Mouse (Mus musculus) A20 (cell line): ENCODE results near the gene Npr3.
A peak's percentile ranks its signal among the peaks of the same experiment; 100 is the strongest.

ENCODE experiments used
- DNase-seq: peaks from one replicate; pipeline ENCODE4 v3.0.0-alpha.2; 2011; ENCODE audit warnings: low read depth, low spot score

Npr3 gene

DNA sequence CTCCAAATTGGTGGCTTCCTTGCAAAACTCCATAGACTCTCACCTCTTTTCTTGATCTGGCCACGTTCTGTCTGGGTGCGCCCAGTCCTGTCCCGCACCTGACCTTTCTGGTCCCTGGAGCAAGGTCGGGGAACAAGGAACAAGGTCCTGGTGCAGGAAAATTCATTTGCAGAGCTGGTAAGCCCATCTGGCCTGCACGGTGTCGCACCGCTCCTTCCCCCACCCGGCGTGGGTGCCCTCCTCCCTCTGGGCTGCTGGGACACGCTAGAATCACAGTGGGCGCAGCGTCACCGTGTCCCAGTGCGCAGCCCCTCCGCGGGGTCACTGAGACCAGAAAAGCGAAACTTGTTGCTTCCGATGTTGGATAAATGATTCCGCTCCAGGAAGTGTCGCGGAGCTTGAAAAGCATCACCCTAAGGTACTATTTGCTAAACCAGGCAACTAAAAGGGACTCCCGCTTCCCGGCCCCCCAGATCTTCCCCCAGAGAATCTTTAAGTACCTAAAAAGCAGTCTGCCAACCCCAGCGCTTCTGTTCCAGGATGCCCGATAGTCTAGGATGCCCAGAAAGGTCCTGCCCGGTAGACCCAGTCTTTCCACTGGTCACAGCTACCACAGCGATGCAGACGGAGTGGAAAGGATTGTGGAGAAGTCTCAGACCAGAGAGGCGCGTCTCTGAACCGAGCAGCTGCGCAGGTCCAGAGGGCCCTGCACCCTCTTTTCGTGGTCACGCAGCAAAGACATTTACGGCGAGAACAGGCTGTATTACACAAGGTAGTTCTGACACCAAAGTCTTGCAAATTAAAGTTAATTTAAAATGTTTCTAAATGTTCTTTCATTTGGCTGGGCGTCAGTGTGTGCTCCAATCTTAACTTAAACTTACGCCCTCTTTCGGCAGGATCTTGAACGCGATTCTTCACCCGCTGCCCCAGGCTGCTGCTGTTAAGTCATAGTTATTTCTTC, at the start of gene Npr3:
TSS of gene Npr3 (minus strand) at position 717 of the 961 bp plus-strand sequence.
- DNase-seq: no peak

- DNase-seq: no peak
Observed at GRCm38 (mm10) chr15:11956129-11956528, 49.0 kb upstream of the Npr3 start.

- DNase-seq: no peak
Observed at GRCm38 (mm10) chr15:11954190-11954589, 47.1 kb upstream of the Npr3 start.

- DNase-seq: no peak
Observed at GRCm38 (mm10) chr15:11952159-11952558, 45.1 kb upstream of the Npr3 start.

DNA sequence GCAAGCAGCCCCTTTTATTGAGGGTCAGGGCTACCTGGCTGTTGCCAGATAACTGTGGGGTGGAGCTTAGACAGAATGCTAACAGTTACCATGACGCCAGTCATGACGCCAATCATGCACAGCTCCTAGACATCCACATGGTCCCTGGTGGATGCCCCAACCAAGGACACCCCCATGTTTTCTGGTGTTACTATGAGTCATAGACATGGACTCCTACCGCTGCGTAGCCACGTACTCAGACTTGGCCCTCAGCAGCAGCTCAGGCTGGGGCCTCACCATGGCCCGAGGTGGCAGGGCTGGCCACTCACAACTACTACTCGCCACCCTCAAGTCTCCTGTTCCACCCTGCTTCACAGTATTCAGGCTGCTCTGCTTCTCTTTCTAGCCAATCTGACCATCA, 44.1 kb upstream of the Npr3 start:
- DNase-seq: no peak

DNA sequence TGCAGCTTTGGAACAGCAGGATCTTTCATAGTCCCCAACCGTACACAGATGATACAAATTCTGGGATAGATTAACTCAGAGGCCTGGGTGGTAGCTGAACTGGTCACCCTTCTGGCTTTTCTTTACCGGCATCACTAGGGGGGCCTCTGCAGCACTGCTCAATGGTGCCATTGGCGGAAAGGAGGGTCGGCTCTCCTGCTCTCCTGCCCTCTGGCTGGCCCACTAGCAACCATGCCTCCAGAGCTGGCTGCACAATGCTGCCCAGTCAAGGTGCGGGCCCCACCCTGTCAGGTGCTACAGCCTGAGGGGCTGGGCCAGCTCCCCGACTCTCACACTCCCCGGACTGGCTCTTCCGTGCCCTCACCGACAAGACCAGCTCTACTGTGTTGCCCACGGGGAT, 43.1 kb upstream of the Npr3 start:
- DNase-seq: no peak

DNA sequence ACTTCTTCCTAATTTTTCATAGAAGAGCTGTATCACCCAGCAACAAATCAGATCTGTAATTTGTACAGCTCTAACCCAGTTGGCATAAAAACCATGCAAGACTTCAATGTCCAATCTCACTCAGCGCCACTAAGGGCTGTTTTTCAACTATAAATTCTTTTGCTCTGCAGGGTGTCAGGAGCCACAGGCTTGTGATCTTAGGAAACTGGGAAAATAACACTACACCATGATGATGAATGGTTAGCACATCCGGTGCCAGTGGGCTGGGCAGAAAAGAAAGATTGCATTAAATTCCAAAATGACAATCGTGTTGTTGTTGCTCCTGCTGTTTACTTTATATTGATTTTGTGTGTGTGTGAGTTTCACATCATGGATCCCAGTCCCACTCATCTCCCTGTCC, 42.4 kb upstream of the Npr3 start:
- DNase-seq: no peak

- no peak for DNase-seq
Observed at GRCm38 (mm10) chr15:11940855-11941254, 33.8 kb upstream of the Npr3 start.

DNA sequence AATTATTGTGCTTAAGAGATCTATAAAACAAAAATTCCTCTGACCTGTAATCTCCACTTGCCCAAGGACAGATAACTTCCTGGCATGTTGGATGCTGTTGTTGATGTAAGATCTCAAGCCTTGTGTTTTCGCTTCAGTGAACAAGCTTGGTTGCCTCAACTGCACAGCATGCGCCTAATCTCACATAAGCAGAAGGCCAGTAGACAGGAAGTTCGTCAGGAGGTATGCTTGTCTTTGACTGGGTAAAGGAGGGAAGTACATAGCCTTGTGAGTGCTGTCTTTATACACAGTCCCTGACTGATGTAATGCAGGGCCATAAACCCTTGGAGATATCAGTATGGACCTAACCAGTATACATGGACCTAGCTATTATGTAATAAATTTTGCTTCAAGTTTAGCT, 20.7 kb upstream of the Npr3 start:
- no peak for DNase-seq

GRCm38 (mm10) chr15:11914101-11914500, 7.0 kb upstream of the Npr3 start:
- no peak for DNase-seq

DNA sequence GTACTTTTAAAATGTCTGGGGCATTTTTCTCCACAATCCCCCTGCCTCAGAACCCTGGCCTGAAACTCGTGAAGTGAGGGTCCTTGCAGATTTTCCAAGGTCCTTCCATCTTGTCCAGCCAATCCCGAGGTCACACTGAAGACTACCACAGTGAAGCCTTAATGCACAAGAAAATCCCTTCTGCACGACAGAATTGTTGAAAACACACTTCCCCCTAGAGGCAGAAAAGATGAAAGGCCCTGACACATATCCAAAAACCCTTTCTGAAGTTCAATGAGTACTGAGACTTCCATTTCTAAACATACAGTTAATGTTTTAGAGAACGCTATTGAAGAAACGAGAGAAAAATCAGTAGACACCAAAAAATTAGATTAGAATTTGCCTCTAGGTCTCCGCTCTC, 2.8 kb upstream of the Npr3 start:
- peak; percentile 12 for DNase-seq

- DNase-seq: no peak
Observed at GRCm38 (mm10) chr15:11908166-11908565, 1.1 kb upstream of the Npr3 start.

GRCm38 (mm10) chr15:11906021-11906570, 991 bp downstream of the Npr3 start:
- no peak for DNase-seq

DNA sequence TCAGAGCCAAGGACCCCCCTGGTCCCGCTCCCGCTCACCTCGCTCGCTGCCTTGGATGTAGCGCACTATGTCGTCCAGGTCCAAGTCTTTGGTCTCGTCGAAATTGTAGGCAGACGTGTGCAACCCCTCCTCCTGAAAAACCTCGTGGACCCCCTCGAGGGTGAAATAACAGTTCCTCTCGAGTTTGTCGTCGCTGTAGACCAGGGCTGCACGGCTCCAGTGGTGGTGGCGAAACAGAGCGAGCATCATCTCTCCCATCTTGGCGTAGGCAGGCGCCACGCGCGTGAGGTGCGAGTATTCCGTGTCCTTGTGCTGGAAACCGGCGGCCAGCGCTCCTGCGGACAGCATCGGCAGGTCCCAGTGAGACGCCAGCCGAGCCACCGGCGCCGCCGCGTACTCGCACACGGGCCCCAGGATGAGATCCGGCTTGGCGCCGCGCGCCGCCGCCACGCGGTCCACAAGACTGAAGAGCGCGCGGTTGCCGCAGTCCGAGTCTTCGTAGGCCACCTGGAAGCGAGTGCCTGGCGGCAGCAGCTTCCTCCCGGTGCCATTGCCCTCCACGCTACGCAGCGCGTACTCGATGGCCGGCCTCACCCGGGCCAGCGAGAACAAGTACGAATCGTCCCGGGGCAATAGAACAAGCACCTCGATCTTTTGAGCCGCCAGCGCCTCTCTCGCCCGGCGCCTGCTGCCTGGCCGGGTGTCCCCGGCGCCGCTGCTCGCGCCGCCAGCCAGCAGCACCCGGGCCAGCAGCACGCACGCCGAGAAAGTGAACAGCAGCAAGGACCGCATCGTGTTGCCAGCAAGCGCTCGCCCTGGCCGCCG, 2.0 kb downstream of the Npr3 start:
- no peak for DNase-seq

DNA sequence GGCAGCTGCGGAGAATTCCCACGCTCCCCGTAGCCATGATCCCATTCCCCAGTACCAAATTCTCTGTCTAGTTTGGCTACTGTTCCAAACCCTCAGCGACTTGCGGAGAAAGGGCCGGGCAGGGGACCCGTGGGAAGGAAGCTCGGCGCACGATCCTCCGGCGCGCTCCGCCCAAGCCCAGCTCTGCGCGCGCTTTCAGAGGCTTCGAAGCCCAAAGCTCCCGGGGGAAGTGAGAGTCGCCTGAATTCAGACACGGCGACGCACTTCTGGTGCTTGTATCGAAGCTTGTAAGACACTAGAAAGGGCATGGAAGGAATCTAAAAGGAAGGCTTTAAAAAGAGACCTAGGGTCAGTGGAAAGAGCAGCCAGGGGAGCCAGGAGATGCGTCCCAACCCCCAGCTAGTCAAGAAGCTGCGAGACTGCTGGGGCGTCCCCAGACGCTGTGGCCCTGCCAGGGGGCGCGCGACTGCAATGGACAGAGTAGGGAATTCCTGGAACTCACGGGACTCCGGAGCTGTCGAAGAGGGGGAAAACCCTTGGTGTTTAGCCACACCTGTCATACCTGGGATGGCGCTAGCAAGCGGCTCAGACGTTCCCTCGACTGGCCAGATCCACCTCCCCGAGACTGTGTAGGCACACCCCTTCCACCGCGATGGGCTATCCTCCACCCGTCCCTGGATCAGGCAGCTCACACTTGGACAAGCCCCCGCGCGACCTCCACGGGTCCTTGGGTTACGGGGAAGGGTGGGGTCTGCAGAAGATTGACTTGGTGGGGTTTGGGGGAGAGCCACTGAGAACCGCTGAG, 2.8 kb downstream of the Npr3 start:
- no peak for DNase-seq

- DNase-seq: no peak
Observed at GRCm38 (mm10) chr15:11903196-11904042, 3.7 kb downstream of the Npr3 start.

- DNase-seq: no peak
Observed at GRCm38 (mm10) chr15:11897617-11898016, 9.5 kb downstream of the Npr3 start.

DNA sequence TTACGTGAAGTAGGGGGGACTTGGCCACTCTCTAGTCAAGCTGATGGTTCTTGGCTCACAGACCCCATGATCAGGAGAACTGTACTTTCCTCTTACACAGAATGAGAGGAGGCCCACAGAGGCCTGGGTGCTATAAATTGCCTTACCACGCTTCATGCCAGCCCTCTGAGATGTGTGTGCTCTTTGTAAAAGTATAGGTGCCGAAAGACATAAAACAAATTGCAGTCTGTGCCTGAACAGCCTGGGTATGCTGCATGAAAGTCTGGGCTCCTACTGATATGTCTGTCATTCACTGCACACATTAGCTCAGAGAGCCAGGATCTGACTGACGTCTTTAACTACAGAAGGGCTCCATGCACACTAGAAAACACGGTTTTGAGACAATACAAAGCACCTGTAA, 9.9 kb downstream of the Npr3 start:
- no peak for DNase-seq

DNA sequence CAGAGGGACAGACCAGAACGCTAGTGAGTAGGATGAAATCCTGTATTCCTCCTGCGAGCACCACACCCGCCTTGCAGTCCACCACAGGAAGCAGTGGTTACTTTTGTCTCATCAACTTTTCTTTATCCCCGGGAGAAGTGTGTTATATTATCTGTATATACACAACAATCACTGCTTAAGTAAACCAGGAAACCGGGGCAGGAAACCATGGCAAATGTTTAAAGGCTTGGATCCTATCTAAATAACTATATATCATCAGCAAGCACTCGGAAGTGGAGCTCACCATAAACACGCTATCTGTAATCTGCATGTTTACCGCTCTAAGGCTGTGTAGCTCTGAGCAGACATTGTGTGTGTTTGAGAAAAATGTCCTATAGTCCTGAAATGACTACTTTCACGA, 13.1 kb downstream of the Npr3 start:
- no peak for DNase-seq

GRCm38 (mm10) chr15:11891395-11891794, 15.7 kb downstream of the Npr3 start:
- DNase-seq: peak; percentile 64
